Mouse (Mus musculus) forelimb bud, embryonic 11.5 days (tissue): ENCODE results near the gene Dhrs7.
A peak's percentile ranks its signal among the peaks of the same experiment; 100 is the strongest.
"Not testable (repeated sequence)": the region's sequence is repeated elsewhere in the genome, so short reads cannot be mapped to it uniquely, and the experiment has no call there.

Experiments used
- DNase-seq: peaks from one replicate; pipeline ENCODE4 v3.0.0-alpha.2; 2012; ENCODE audit warnings: low read depth, low spot score

The Dhrs7 gene

GRCm38 (mm10) chr12:72664735-72665337, at the start of gene Dhrs7:
Dhrs7 (minus strand) TSS chr12:72664909.
- DNase-seq = peak; percentile 64

- no peak for DNase-seq
Measured at GRCm38 (mm10) chr12:72709981-72710380, 45.3 kb upstream of the Dhrs7 start.

- DNase-seq = no peak
Measured at GRCm38 (mm10) chr12:72704068-72704467, 39.4 kb upstream of the Dhrs7 start.

GRCm38 (mm10) chr12:72700013-72700412, 35.3 kb upstream of the Dhrs7 start:
- no peak for DNase-seq

- DNase-seq = no peak
Measured at GRCm38 (mm10) chr12:72694901-72695463, 30.3 kb upstream of the Dhrs7 start.

GRCm38 (mm10) chr12:72694438-72694837, 29.7 kb upstream of the Dhrs7 start:
- DNase-seq = no peak

GRCm38 (mm10) chr12:72693895-72694294, 29.2 kb upstream of the Dhrs7 start:
- DNase-seq = peak; percentile 33

- DNase-seq = not testable (repeated sequence)
Measured at GRCm38 (mm10) chr12:72688281-72688680, 23.6 kb upstream of the Dhrs7 start.

- not testable (repeated sequence) for DNase-seq
Measured at GRCm38 (mm10) chr12:72687741-72688140, 23.0 kb upstream of the Dhrs7 start.

GRCm38 (mm10) chr12:72686566-72686965, 21.9 kb upstream of the Dhrs7 start:
- DNase-seq = not testable (repeated sequence)

GRCm38 (mm10) chr12:72683612-72684011, 18.9 kb upstream of the Dhrs7 start:
- DNase-seq = no peak

GRCm38 (mm10) chr12:72682511-72683282, 18.0 kb upstream of the Dhrs7 start:
- no peak for DNase-seq

- no peak for DNase-seq
Measured at GRCm38 (mm10) chr12:72681919-72682318, 17.2 kb upstream of the Dhrs7 start.

- DNase-seq = no peak
Measured at GRCm38 (mm10) chr12:72679635-72680034, 14.9 kb upstream of the Dhrs7 start.

- DNase-seq = no peak
Measured at GRCm38 (mm10) chr12:72674820-72675219, 10.1 kb upstream of the Dhrs7 start.

GRCm38 (mm10) chr12:72674079-72674797, 9.5 kb upstream of the Dhrs7 start:
- no peak for DNase-seq

GRCm38 (mm10) chr12:72671516-72672135, 6.9 kb upstream of the Dhrs7 start:
- DNase-seq = no peak

- no peak for DNase-seq
Measured at GRCm38 (mm10) chr12:72670921-72671320, 6.2 kb upstream of the Dhrs7 start.

GRCm38 (mm10) chr12:72667868-72668469, 3.3 kb upstream of the Dhrs7 start:
- DNase-seq = no peak

GRCm38 (mm10) chr12:72666015-72666414, 1.3 kb upstream of the Dhrs7 start:
- no peak for DNase-seq

- DNase-seq = no peak
Measured at GRCm38 (mm10) chr12:72664020-72664734, 532 bp downstream of the Dhrs7 start.
